Mouse (Mus musculus) liver, postnatal 0 days (tissue): Measurements from ENCODE around the gene Vsig8.

Experiments used
- CTCF ChIP-seq: sonication (generic); IDR thresholded peaks from 2 replicates; pipeline ENCODE4 v1.5.1; 2016; ENCODE audit warnings: antibody characterized with exemption, low read depth
- EP300 ChIP-seq: IDR thresholded peaks from 2 replicates; pipeline ENCODE4 v1.6.1; 2016; ENCODE audit warnings: antibody characterized with exemption, low read depth, mild to moderate bottlenecking

DNA sequence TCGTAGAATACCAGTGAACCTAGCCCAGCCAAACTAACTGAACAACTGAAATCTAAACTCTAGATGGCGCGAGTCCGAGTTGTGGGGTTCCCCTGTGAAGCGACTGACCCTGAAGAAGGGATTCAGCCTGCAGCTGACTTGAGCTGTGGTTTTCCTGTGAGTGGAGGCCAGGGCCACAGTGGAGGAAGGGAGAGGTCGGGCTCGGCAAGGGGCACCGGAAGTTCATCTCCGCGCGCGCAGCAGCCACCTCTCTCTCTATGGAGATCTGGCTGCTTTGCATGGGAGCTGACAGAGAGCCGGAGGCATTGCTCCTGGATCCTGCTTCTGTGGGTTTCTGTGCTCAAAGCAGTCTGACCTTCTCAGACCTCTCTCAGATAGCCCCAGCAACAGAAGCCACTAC, 42.8 kb upstream of the Vsig8 start:
- TF ChIP-seq CTCF (peak; percentile 60), EP300 (peak; percentile 41; the same call in 1 of the 2 replicates)
